Mouse (Mus musculus): ENCODE measurements around the gene Tax1bp1. TPM values are rescaled to one million over a fixed set of nuclear protein-coding genes. Genes with fewer than 3 reads are reported as not detected.

The Tax1bp1 gene
- polyA plus RNA-seq, 1 experiment from 2014 or later = 168 TPM

DNA sequence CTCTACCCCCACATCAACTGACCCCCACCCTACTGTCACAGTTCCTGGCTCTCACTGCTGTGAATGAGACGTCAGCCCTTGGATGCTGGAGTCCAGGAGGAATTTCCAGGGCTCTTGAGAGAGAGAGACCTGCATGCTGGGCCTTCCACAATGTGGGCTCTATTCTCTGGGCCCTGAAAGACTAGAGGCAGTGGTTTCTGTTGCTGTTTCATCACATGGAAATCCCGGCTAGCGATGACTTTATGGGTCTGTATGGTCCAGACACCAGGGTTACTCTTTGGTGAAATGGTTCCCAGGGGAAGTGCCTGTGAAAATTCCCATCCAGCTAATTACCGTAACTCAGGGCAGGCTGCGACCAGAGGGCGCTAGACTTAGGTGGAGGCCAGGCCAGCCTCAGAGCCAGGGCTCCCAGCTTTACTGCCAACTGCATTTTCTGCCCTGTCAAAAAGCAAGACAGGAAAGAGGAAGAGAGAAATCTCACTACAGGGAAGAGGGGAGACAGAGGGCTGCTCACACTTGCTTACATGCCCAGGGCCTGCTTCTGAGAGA lies 83.8 kb downstream of the Tax1bp1 start:
- DNase-seq (ENCODE audit: low spot score) (no peak), ATAC-seq (no peak)
- Histone ChIP-seq H3K27ac (ENCODE audit: low read depth, low read length) (no peak overlapping the region), H3K4me1 (ENCODE audit: control insufficient read depth, insufficient read depth, low read length) (peaks cover 32% of the 10 kb centered on the region), H3K36me3 (ENCODE audit: control insufficient read depth, insufficient read depth, low read length) (no peaks in the 10 kb centered on the region), H3K27me3 (replicated peaks; ENCODE audit: control insufficient read depth, insufficient read depth, low read length) (no peaks in the 10 kb centered on the region), H3K9me3 (replicated peaks; ENCODE audit: control insufficient read depth, low read length) (no peaks in the 10 kb centered on the region), H3K9ac (ENCODE audit: low read length) (no peak overlapping the region), H3K4me2 (ENCODE audit: low read length) (no peak overlapping the region), H3K4me3 (ENCODE audit: low read depth, low read length) (no peak overlapping the region)
- WGBS = 50% methylated on average over 6 of the region's 6 CpGs

DNA sequence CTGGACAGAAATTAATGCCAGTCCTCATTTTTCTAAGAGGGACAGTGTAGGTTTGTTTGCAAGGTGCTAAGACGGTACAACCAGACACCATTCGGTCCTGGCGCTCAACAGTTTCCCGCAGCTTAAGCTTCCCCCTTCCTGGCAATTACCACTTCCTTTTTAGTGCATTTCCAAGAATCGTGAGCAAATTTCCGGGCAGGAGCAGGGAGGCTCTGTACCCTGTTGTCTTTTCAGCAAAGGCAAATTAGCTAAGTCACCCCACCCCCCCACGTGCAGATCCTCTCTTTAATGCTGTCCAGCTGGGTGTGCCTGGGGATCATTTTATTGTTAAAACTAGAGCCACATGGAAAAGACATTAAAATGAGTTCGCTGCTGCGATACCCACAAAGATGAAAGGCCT lies 88.7 kb downstream of the Tax1bp1 start:
- 42% methylated on average over 9 of the region's 9 CpGs for WGBS
- Histone ChIP-seq H3K27ac (ENCODE audit: low read depth, low read length) (no peak overlapping the region), H3K9me3 (replicated peaks; ENCODE audit: control insufficient read depth, low read length) (no peaks in the 10 kb centered on the region), H3K9ac (ENCODE audit: low read length) (no peak overlapping the region), H3K4me3 (ENCODE audit: low read depth, low read length) (no peak overlapping the region), H3K27me3 (replicated peaks; ENCODE audit: control insufficient read depth, insufficient read depth, low read length) (no peaks in the 10 kb centered on the region), H3K4me2 (ENCODE audit: low read length) (no peak overlapping the region), H3K36me3 (ENCODE audit: control insufficient read depth, insufficient read depth, low read length) (no peaks in the 10 kb centered on the region), H3K4me1 (ENCODE audit: control insufficient read depth, insufficient read depth, low read length) (peaks cover 3% of the 10 kb centered on the region; the same call in 1 of the 2 replicates)
- ATAC-seq (no peak), DNase-seq (ENCODE audit: low spot score) (no peak)

DNA sequence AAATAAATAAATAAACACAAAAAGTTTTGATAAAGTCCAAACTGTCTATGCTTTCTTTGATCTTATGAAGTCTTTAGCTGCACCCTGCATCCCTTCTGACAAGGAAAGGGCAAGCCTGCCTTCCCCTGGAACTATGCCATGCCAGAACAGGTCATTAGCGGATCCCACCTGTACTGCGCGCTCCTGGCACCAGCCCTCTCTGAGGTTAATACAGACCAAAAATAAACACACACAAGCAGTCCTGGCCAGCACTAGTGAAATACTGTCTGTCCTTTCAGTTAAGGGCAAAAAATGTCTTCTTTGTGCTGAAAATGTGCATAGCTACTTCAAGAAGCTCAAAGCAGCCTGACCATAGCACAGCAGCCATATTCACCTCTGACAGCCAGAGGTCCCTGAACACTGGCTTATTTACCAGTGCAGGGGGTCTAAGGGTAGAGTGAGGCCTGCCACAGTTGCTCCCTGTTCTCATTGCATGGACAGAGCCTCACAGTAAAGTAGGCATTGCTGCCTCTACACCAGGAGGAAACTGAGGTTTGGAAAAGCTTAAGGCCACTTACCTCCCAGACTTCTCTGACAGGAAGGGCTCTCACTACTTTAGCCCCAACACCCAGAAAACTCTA lies 91.8 kb downstream of the Tax1bp1 start:
- no peaks in the 10 kb centered on the region for H3K36me3 ChIP-seq (ENCODE audit: control insufficient read depth, insufficient read depth, low read length)
- no peak overlapping the region for H3K4me3 ChIP-seq (ENCODE audit: low read depth, low read length)
- no peak overlapping the region for H3K9ac ChIP-seq (ENCODE audit: low read length)
- 82% methylated on average over 3 of the region's 3 CpGs for WGBS
- 0 out of 2 replicates have a peak, but pooled peaks cover 3% of the 10 kb centered on the region for H3K27me3 ChIP-seq (replicated peaks; ENCODE audit: control insufficient read depth, insufficient read depth, low read length)
- no peak overlapping the region for H3K4me2 ChIP-seq (ENCODE audit: low read length)
- ATAC-seq (no peak), DNase-seq (ENCODE audit: low spot score) (no peak)
- H3K27ac ChIP-seq (ENCODE audit: low read depth, low read length) = no peak overlapping the region
- H3K4me1 ChIP-seq (ENCODE audit: control insufficient read depth, insufficient read depth, low read length) = no peaks in the 10 kb centered on the region
- H3K9me3 ChIP-seq (replicated peaks; ENCODE audit: control insufficient read depth, low read length) = no peaks in the 10 kb centered on the region

Other genes starting within 250 kb of the Tax1bp1 start
- 41.1 and 45.3 TPM in 2 replicates for gene Hibadh, start 73.3 kb upstream of the Tax1bp1 start, polyA plus RNA-seq (2014; fragmentation: Nextera tagmentation; extraction: Ambion mirVana)

Measured in forebrain, embryonic 14.5 days (tissue).